Mouse (Mus musculus) ovary, postnatal 10 days (tissue): ENCODE data around the gene Scd4.
"Not testable (repeated sequence)": the region's sequence is repeated elsewhere in the genome, so short reads cannot be mapped to it uniquely, and the experiment has no call there.

Experiments
- DNase-seq: peaks from one replicate; pipeline ENCODE4 v3.0.0; 2022; ENCODE audit warnings: low spot score

The Scd4 gene

GRCm38 (mm10) chr19:44318545-44318944, 14.3 kb upstream of the Scd4 start:
- no peak for DNase-seq

DNA sequence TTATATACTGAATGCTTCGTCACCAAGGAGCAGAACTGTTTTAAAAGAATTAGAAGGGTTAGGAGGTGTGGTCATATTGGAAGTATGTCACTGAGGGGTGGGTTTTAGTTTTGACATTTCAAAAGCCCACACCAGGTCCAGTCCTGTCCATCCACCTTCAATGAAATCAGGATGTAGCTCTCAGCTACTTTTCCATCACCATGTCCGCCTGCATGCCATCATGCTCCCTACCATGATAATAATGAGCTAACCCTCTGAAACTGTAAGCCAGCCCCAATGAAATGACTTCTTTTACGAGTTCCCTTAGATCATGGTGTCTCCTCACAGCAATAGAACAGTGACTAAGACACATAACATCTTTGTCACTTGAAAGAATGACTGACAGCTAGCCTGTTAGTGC, 12.6 kb upstream of the Scd4 start:
- no peak for DNase-seq

GRCm38 (mm10) chr19:44321201-44321600, 11.7 kb upstream of the Scd4 start:
- no peak for DNase-seq

DNA sequence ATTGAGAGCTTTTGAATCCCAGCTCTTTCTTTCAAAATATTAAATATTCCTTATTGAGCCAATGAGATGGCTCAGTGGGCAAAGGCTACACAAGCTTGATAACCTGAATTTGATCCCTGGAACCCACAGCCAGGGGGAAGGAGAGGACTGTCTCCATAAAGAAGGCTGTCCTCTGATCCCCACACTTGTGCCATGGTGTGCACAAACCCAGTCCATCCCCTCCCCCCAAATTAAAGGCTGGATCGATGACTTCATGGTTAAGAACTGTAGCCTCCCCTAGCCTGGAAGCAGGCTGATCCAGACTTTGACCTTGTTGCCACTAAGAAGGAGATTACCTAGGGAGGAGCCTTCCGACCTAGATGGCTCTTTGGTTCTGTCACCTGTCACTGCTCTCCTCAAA, 11.3 kb upstream of the Scd4 start:
- DNase-seq, result no peak

GRCm38 (mm10) chr19:44329566-44329965, 3.3 kb upstream of the Scd4 start:
- DNase-seq, result no peak

GRCm38 (mm10) chr19:44331128-44331527, 1.8 kb upstream of the Scd4 start:
- not testable (repeated sequence) for DNase-seq

GRCm38 (mm10) chr19:44331911-44332310, 981 bp upstream of the Scd4 start:
- DNase-seq, result no peak

GRCm38 (mm10) chr19:44332326-44332725, 566 bp upstream of the Scd4 start:
- no peak for DNase-seq

- no peak for DNase-seq
These were observed 1.1 kb downstream of the Scd4 start for GRCm38 (mm10) chr19:44333991-44334390.

DNA sequence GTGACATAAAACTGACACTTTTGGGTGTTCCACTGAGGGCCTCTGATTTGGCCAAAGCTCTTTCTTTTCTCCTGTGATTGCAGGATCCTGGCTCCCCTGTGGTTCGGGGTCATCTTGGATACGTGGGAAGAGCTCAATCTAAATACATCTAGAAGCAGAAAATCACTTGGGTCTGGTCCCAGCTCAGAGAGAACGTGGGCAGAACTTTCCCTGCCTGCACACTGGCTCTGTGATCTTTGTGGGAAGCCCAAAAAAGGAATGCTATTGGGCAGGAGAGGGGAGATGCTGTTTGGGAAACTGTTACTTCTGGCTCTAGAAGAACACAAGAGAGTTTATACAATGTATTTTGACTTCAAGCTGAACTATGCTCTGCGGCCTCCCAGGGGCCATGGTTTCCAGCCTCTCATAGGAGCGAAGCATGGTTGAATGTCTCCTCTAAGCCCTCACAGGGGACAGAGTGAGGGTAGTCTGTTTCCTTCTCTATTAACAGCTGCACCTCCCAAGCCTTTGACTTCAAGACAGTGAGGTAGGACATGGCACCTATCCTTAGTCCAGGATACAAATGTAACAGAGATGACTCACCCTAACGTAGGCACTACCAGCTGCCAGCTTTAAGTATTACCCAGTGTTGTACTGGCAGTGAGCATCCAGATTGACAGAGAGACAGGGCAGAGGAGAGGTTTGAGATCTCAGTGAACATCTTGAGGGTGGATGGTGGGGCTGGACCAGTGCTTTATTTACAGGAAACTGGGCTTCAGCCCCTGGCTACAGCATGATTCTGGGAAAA, 3.2 kb downstream of the Scd4 start:
- no peak for DNase-seq

DNA sequence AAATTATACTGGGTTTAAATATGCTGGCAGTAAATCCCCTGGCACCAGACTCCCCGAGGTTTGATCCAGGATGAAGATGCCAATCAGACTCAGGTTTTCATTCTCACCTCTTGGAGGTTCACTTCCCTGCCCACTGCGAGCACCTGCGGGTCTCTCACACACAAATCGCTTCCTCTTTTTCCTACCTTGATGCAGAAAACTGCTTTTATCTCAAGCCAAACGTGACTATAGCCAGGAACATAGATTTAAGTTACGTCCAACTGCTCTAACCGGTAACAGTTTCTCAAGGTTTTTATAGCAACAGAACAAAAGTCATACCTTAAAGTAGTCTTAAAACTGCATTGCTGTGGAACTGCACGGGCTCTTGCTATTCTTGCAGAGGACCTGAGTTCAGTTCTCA, 16.8 kb downstream of the Scd4 start:
- no peak for DNase-seq

- no peak for DNase-seq
These were observed 18.9 kb downstream of the Scd4 start for GRCm38 (mm10) chr19:44351756-44352155.

DNA sequence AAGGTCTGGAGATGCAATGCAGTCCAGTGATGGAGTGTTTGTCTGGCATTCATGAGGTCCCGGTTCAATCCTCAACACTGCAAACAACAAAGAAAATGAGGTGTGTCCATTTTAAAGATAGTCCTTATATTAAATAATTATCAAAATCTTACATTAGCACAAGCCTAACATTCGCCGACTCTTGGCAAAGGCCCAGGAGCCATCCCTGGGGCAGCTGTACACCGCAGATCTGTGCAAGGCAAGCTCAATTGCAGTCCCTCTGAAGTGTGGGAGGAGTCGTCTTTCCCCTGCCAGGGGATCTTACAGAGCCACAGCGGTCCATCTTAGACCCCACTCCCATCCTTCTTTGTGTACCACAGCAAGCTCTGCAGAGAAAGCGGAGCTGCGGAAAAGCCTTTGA, 25.8 kb downstream of the Scd4 start:
- DNase-seq, result no peak

DNA sequence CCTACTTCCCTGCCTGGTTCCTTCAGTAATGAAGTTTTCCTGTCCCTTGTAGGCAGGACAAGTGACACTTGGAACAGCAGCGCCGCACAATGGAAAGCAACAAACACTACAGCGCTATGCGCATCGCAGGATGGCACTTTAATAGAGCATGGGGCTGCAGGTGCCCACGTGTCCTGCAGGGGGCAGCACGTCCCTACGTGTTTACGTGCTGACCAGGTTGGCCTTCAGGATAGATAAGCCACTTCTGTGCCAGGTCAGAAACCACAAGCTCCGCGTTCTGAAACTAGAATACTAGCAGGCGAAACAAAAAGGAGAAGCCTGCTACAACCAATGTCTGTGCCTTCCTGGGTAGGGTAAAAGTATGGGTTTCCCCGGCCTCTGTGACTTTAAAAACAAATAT, 30.6 kb downstream of the Scd4 start:
- DNase-seq, result peak; percentile 14

DNA sequence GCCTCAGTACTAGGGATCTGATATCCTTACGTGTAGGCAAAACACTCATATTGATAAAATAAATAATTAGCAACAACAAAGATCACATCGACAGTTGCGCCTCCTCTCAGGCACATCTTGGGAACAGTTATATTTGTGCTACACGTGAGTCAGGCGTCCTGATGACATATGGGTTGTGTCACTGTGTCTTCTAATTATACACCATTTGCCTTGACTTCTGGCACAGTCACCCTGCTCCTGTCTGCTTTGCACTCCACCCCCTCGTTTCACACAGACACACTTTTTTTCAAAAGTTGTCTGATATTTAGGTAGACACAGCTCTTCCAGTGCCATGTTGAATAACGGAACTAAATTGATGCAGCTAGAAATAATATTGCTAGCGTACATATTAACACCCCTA, 31.1 kb downstream of the Scd4 start:
- no peak for DNase-seq

GRCm38 (mm10) chr19:44365733-44366132, 32.8 kb downstream of the Scd4 start:
- no peak for DNase-seq

DNA sequence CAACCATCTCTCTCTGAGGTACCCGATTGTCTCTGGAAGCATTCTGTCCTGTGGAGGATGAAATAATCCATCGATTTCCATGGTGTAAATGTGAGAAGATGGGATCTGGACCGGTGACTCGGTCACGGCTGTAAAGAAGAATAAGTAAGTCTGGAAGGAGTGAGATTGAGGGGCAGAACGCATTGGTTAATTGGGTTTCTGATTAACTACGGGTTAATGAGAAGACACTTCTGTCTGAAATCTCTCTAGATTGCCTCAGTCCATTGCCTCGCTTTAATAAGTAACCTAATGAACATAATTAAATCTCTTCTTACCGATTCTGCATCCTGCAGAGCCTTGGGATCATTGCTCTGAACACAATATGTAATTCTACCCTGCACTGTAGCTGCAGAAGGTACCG, 34.2 kb downstream of the Scd4 start:
- not testable (repeated sequence) for DNase-seq

DNA sequence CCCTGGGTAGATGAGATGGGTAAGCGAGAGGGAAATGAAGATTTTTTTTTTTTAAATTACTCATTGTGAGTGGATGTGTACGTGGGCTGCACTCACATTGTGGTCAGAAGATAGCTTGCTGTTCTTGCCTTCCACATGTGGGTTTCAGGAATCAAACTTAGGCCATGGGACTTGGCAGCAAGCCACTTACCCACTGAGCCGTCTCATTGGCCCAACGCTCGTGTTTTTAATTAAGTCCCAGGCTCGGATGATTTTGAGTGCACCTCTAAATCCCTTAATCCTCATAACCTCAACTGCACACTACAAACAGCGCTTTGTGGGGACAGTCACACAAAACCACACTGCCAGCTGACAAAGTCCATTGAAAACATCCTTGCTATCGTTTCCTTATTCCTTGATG, 36.5 kb downstream of the Scd4 start:
- DNase-seq, result no peak

- no peak for DNase-seq
These were observed 37.3 kb downstream of the Scd4 start for GRCm38 (mm10) chr19:44370231-44370630.

GRCm38 (mm10) chr19:44372969-44373368, 40.1 kb downstream of the Scd4 start:
- DNase-seq, result peak; percentile 46

DNA sequence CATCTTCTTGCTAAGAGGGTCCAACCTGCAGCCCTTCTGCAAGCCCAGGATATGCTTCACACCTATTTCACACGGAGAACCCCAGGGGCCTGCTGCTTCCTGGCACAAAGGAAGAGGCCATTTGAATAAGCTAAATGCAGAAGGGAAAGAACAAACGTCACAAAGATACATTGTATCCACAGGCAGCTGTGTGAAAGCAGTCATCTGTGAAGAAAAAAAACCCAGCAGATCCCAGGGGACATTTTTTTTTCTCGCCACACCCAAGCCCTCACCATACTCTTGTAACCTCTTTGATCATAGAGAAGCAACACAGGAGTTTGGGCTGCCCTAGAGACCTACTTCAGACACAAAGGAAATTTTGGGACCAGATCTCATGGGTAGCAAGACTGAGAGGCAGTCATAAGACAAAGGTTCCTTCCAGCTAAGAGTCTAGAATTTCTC, 43.6 kb downstream of the Scd4 start:
- DNase-seq, result no peak

DNA sequence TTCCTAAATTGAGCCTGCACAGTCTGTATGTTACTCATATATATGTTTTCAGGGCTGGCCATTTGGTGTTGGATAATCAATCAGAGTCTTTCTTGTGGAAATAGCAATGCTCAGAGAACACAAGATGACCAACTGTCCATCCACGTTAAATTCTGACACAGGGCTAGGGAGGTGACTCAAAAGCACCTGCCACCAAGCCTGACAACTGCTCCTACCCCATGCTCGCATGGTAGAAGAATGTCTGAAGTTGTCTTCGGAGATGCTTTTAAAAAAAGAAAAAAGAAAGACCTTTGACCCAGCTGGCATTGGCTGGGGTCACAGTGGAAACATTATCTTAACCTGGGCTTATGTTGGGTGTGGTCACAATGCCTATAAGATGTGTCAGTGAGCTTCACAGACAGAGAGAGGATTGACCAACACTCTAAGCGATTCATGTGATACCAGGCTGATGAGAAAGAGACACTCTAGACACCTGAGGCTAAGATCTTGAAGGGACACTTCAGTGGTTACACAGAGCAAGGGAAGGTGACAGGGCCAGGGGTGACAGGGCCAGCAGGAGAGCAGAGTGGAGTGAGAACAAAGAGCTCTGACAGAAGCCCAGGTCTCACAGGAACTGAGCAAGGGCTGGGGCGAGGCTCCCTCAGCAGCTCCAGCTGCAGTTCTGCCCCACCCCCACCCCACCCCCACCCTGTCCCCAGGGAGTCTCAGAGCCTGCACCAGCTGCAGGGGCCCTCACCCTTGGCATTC, 44.9 kb downstream of the Scd4 start:
- no peak for DNase-seq

DNA sequence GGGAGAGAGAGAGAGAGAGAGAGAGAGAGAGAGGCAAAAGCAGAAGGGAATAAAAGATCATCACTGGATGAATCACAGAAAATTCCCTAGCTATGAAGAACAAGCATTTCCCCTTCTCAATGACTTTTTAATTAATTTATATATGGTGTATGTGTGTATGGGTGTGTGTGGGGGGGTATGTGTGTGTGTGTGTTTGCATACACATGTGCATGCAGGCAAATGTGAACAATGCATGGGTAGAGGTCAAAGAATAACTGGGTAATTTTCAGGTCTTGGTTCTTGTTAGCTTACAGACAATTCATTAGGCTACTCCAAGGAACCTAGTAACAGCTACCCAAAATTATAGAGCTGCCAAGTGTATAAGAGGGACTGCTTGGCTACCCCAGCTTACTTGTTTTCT, 46.2 kb downstream of the Scd4 start:
- DNase-seq, result no peak

- no peak for DNase-seq
These were observed 47.2 kb downstream of the Scd4 start for GRCm38 (mm10) chr19:44380065-44380464.
